Mouse (Mus musculus): Measurements from ENCODE around the gene Gfer. TPM values are rescaled to one million over a fixed set of nuclear protein-coding genes. Genes with fewer than 3 reads are reported as not detected.

Gene Gfer
- total and polyA plus RNA-seq, 2 experiments: 32.6 to 49.8 TPM

GRCm38 (mm10) chr17:24727618-24728017, 31.7 kb upstream of the Gfer start, which contains the start of gene Rpl3l:
Gene Rpl3l, plus strand, starts transcription at chr17:24727820.
- Histone ChIP-seq H3K4me3 (ENCODE audit: insufficient read depth, low read depth, low read length) (no peak within 1 kb of the TSS), H3K36me3 (ENCODE audit: control insufficient read depth, insufficient read depth, low read length) (no peaks in the 10 kb centered on the region), H3K27ac (replicated peaks; ENCODE audit: insufficient read depth, low read depth, low read length) (no peak within 1 kb of the TSS), H3K4me1 (ENCODE audit: control insufficient read depth, insufficient read depth, low read length) (peaks cover 9% of the 10 kb centered on the region), H3K79me2 (ENCODE audit: control insufficient read depth, insufficient read depth, low read length) (peaks cover 4% of the 10 kb centered on the region; the same call in 1 of the 2 replicates), H3K27me3 (ENCODE audit: control insufficient read depth, insufficient read depth, low read length) (no peaks in the 10 kb centered on the region), H3K9ac (ENCODE audit: low read depth, low read length) (no peak within 1 kb of the TSS)
- WGBS: 90% methylated on average over 2 of the region's 2 CpGs
- no peak for TF ChIP-seq POLR2A (IDR thresholded peaks at IDR 0.05; ENCODE audit: extremely low read depth, insufficient read depth, low read length)
- TF ChIP-seq CTCF (IDR thresholded peaks at IDR 0.05; ENCODE audit: low read depth, low read length): no peak
- no peak for DNase-seq (ENCODE audit: extremely low read depth, low read depth, low spot score)

- Histone ChIP-seq H3K4me3 (ENCODE audit: insufficient read depth, low read depth, low read length) (no peak overlapping the region), H3K27ac (replicated peaks; ENCODE audit: insufficient read depth, low read depth, low read length) (no peak overlapping the region), H3K27me3 (ENCODE audit: control insufficient read depth, insufficient read depth, low read length) (no peaks in the 10 kb centered on the region), H3K9ac (ENCODE audit: low read depth, low read length) (no peak overlapping the region), H3K79me2 (ENCODE audit: control insufficient read depth, insufficient read depth, low read length) (peaks cover 8% of the 10 kb centered on the region; the same call in 1 of the 2 replicates), H3K36me3 (ENCODE audit: control insufficient read depth, insufficient read depth, low read length) (peaks cover 12% of the 10 kb centered on the region), H3K4me1 (ENCODE audit: control insufficient read depth, insufficient read depth, low read length) (peaks cover 19% of the 10 kb centered on the region)
- TF ChIP-seq POLR2A (IDR thresholded peaks at IDR 0.05; ENCODE audit: extremely low read depth, insufficient read depth, low read length): no peak
- 0 out of 2 replicates have a peak, but pooled peaks have one; percentile 10 for TF ChIP-seq CTCF (IDR thresholded peaks at IDR 0.05; ENCODE audit: low read depth, low read length)
- peak; percentile 14 for DNase-seq (ENCODE audit: extremely low read depth, low read depth, low spot score)
- WGBS: 61% methylated on average over 3 of the region's 3 CpGs
These were observed 29.9 kb upstream of the Gfer start for GRCm38 (mm10) chr17:24725637-24726390.

GRCm38 (mm10) chr17:24724184-24724583, 28.2 kb upstream of the Gfer start, which contains the start of gene Ndufb10:
Gene Ndufb10, minus strand, starts transcription at chr17:24724478.
- H3K4me3 ChIP-seq (ENCODE audit: insufficient read depth, low read depth, low read length): peak within 1 kb of the TSS; percentile 93
- no peaks in the 10 kb centered on the region for H3K27me3 ChIP-seq (ENCODE audit: control insufficient read depth, insufficient read depth, low read length)
- under 1% methylated on average over 30 of the region's 30 CpGs for WGBS
- TF ChIP-seq CTCF (IDR thresholded peaks at IDR 0.05; ENCODE audit: low read depth, low read length) (peak; percentile 97), POLR2A (IDR thresholded peaks at IDR 0.05; ENCODE audit: extremely low read depth, insufficient read depth, low read length) (peak; percentile 95)
- peaks cover 19% of the 10 kb centered on the region for H3K4me1 ChIP-seq (ENCODE audit: control insufficient read depth, insufficient read depth, low read length)
- DNase-seq (ENCODE audit: extremely low read depth, low read depth, low spot score): peak; percentile 74
- peaks cover 12% of the 10 kb centered on the region for H3K36me3 ChIP-seq (ENCODE audit: control insufficient read depth, insufficient read depth, low read length)
- H3K27ac ChIP-seq (replicated peaks; ENCODE audit: insufficient read depth, low read depth, low read length): peak within 1 kb of the TSS; percentile 92
- peak within 1 kb of the TSS; percentile 95 for H3K9ac ChIP-seq (ENCODE audit: low read depth, low read length)
- peaks cover 8% of the 10 kb centered on the region; the same call in 1 of the 2 replicates for H3K79me2 ChIP-seq (ENCODE audit: control insufficient read depth, insufficient read depth, low read length)

GRCm38 (mm10) chr17:24723881-24724180, 27.9 kb upstream of the Gfer start:
- peak overlapping the region; percentile 92 for H3K27ac ChIP-seq (replicated peaks; ENCODE audit: insufficient read depth, low read depth, low read length)
- peak overlapping the region; percentile 95 for H3K9ac ChIP-seq (ENCODE audit: low read depth, low read length)
- DNase-seq (ENCODE audit: extremely low read depth, low read depth, low spot score): no peak
- 0% methylated on average over 15 of the region's 15 CpGs for WGBS
- H3K36me3 ChIP-seq (ENCODE audit: control insufficient read depth, insufficient read depth, low read length): peaks cover 12% of the 10 kb centered on the region
- H3K4me1 ChIP-seq (ENCODE audit: control insufficient read depth, insufficient read depth, low read length): peaks cover 21% of the 10 kb centered on the region
- H3K27me3 ChIP-seq (ENCODE audit: control insufficient read depth, insufficient read depth, low read length): no peaks in the 10 kb centered on the region
- H3K4me3 ChIP-seq (ENCODE audit: insufficient read depth, low read depth, low read length): peak overlapping the region; percentile 93
- no peak for TF ChIP-seq POLR2A (IDR thresholded peaks at IDR 0.05; ENCODE audit: extremely low read depth, insufficient read depth, low read length)
- no peak for TF ChIP-seq CTCF (IDR thresholded peaks at IDR 0.05; ENCODE audit: low read depth, low read length)
- peaks cover 8% of the 10 kb centered on the region; the same call in 1 of the 2 replicates for H3K79me2 ChIP-seq (ENCODE audit: control insufficient read depth, insufficient read depth, low read length)

- Histone ChIP-seq H3K4me3 (ENCODE audit: insufficient read depth, low read depth, low read length) (peak overlapping the region; percentile 93), H3K27me3 (ENCODE audit: control insufficient read depth, insufficient read depth, low read length) (no peaks in the 10 kb centered on the region), H3K27ac (replicated peaks; ENCODE audit: insufficient read depth, low read depth, low read length) (peak overlapping the region; percentile 92), H3K4me1 (ENCODE audit: control insufficient read depth, insufficient read depth, low read length) (peaks cover 21% of the 10 kb centered on the region), H3K36me3 (ENCODE audit: control insufficient read depth, insufficient read depth, low read length) (peaks cover 12% of the 10 kb centered on the region), H3K9ac (ENCODE audit: low read depth, low read length) (peak overlapping the region; percentile 95), H3K79me2 (ENCODE audit: control insufficient read depth, insufficient read depth, low read length) (peaks cover 8% of the 10 kb centered on the region; the same call in 1 of the 2 replicates)
- peak; percentile 26 for DNase-seq (ENCODE audit: extremely low read depth, low read depth, low spot score)
- TF ChIP-seq POLR2A (IDR thresholded peaks at IDR 0.05; ENCODE audit: extremely low read depth, insufficient read depth, low read length) (no peak), CTCF (IDR thresholded peaks at IDR 0.05; ENCODE audit: low read depth, low read length) (no peak)
- under 1% methylated on average over 12 of the region's 12 CpGs for WGBS
These were observed 27.3 kb upstream of the Gfer start for GRCm38 (mm10) chr17:24723122-24723880.

Data from liver, adult 2 months (tissue).